Mouse (Mus musculus): ENCODE measurements around the gene Colgalt1. TPM values are rescaled to one million over a fixed set of nuclear protein-coding genes. Genes with fewer than 3 reads are reported as not detected.
A peak's percentile ranks its signal among the peaks of the same experiment; 100 is the strongest.

The Colgalt1 gene
- polyA plus RNA-seq, 1 experiment = 87.0 TPM

GRCm38 (mm10) chr8:71670621-71671548 lies 60.1 kb downstream of the Colgalt1 start:
- no peaks in the 10 kb centered on the region for H3K27me3 ChIP-seq (ENCODE audit: control insufficient read depth, insufficient read depth, insufficient read length)

GRCm38 (mm10) chr8:71671549-71671965 lies 60.8 kb downstream of the Colgalt1 start, which contains the start of gene Unc13a:
Gene Unc13a, minus strand, starts transcription at chr8:71671757.
- TF ChIP-seq MAX (IDR thresholded peaks at IDR 0.05; ENCODE audit: low read depth) = no peak
- TF ChIP-seq TCF3 (IDR thresholded peaks at IDR 0.05; ENCODE audit: insufficient read length, low read depth) = peak; percentile 6
- peak; percentile 85 for TF ChIP-seq REST (IDR thresholded peaks at IDR 0.05; ENCODE audit: insufficient read depth, insufficient read length)
- TF ChIP-seq POLR2AphosphoS2 (IDR thresholded peaks at IDR 0.05; ENCODE audit: insufficient read length, low read depth) = no peak
- no peak for TF ChIP-seq CEBPB (IDR thresholded peaks at IDR 0.05; ENCODE audit: insufficient read depth, poor library complexity, severe bottlenecking)
- TF ChIP-seq MYOD1 (IDR thresholded peaks at IDR 0.05; ENCODE audit: control insufficient read depth in 1 of 3, insufficient read length in 2 of 3, low read depth in 2 of 3) = no peak
- no peak for TF ChIP-seq TCF12 (IDR thresholded peaks at IDR 0.05; ENCODE audit: insufficient read depth, poor library complexity, severe bottlenecking)
- no peak for TF ChIP-seq E2F4 (IDR thresholded peaks at IDR 0.05; ENCODE audit: insufficient read depth)
- TF ChIP-seq USF1 (IDR thresholded peaks at IDR 0.05; ENCODE audit: low read depth) = peak; percentile 24
- peak in 1 of 3 experiments; percentile 27 for TF ChIP-seq MYOG (IDR thresholded peaks at IDR 0.05; ENCODE audit: control insufficient read depth in 1 of 3, insufficient read depth in 1 of 3, insufficient read length in 2 of 3, low read depth in 2 of 3)
- no peak for TF ChIP-seq POLR2A (IDR thresholded peaks at IDR 0.05; ENCODE audit: insufficient read length, low read depth)
- TF ChIP-seq SRF (IDR thresholded peaks at IDR 0.05; ENCODE audit: control insufficient read depth, insufficient read length, low read depth) = no peak
- H3K27me3 ChIP-seq (ENCODE audit: control insufficient read depth, insufficient read depth, insufficient read length) = no peaks in the 10 kb centered on the region
- no peaks in the 10 kb centered on the region for H3K79me2 ChIP-seq (ENCODE audit: control insufficient read depth, insufficient read depth)
- H3K36me3 ChIP-seq (ENCODE audit: control insufficient read depth, insufficient read depth) = no peaks in the 10 kb centered on the region
- H3K4me2 ChIP-seq (ENCODE audit: low read depth) = peak within 1 kb of the TSS; percentile 85
- H3K4me3 ChIP-seq = peak within 1 kb of the TSS; percentile 44
- H3ac ChIP-seq (ENCODE audit: control insufficient read depth, insufficient read length) = no peak within 1 kb of the TSS

More at GRCm38 (mm10) chr8:71670621-71671548, 60.1 kb downstream of the Colgalt1 start:
- H3K4me3 ChIP-seq = peak overlapping the region; percentile 44
- no peaks in the 10 kb centered on the region for H3K79me2 ChIP-seq (ENCODE audit: control insufficient read depth, insufficient read depth)
- no peak for TF ChIP-seq TCF3 (IDR thresholded peaks at IDR 0.05; ENCODE audit: insufficient read length, low read depth)
- TF ChIP-seq TCF12 (IDR thresholded peaks at IDR 0.05; ENCODE audit: insufficient read depth, poor library complexity, severe bottlenecking) = no peak
- TF ChIP-seq POLR2AphosphoS2 (IDR thresholded peaks at IDR 0.05; ENCODE audit: insufficient read length, low read depth) = no peak
- no peak for TF ChIP-seq SRF (IDR thresholded peaks at IDR 0.05; ENCODE audit: control insufficient read depth, insufficient read length, low read depth)
- TF ChIP-seq MYOD1 (IDR thresholded peaks at IDR 0.05; ENCODE audit: control insufficient read depth in 1 of 3, insufficient read length in 2 of 3, low read depth in 2 of 3) = no peak
- TF ChIP-seq MYOG (IDR thresholded peaks at IDR 0.05; ENCODE audit: control insufficient read depth in 1 of 3, insufficient read depth in 1 of 3, insufficient read length in 2 of 3, low read depth in 2 of 3) = no peak
- TF ChIP-seq MAX (IDR thresholded peaks at IDR 0.05; ENCODE audit: low read depth) = no peak
- TF ChIP-seq CEBPB (IDR thresholded peaks at IDR 0.05; ENCODE audit: insufficient read depth, poor library complexity, severe bottlenecking) = no peak
- TF ChIP-seq REST (IDR thresholded peaks at IDR 0.05; ENCODE audit: insufficient read depth, insufficient read length) = no peak
- peak; percentile 16 for TF ChIP-seq E2F4 (IDR thresholded peaks at IDR 0.05; ENCODE audit: insufficient read depth)
- peak; percentile 13 for TF ChIP-seq POLR2A (IDR thresholded peaks at IDR 0.05; ENCODE audit: insufficient read length, low read depth)
- TF ChIP-seq USF1 (IDR thresholded peaks at IDR 0.05; ENCODE audit: low read depth) = no peak
- H3K4me2 ChIP-seq (ENCODE audit: low read depth) = peak overlapping the region; percentile 85
- H3K36me3 ChIP-seq (ENCODE audit: control insufficient read depth, insufficient read depth) = no peaks in the 10 kb centered on the region
- no peak overlapping the region for H3ac ChIP-seq (ENCODE audit: control insufficient read depth, insufficient read length)

DNA sequence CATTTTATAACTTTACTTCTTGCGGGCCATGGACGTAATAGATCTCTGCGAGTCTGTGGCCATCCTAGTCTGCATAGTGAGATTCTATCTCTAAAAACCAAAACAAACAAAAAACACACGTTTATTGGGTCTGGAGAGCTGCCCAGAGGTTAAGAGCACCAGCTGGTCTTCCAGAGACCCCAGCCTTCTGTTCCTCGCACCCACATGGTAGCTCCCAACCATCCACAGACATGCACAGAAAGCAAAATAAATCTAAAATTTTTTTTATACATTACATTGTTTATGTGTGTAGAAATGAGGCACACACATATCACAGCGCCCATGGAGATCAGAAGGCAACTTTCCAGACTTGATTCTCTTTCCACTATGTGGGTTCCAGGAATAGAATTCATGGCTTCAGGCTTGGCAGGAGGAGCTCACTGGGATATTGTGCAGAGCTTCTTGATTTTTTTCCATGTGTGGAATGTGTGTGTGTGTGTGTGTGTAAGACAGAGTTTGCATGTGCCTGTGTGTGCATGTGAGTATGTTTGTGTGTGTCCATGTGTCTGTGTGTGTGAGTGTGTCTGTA lies 61.5 kb downstream of the Colgalt1 start:
- Histone ChIP-seq H3K79me2 (ENCODE audit: control insufficient read depth, insufficient read depth) (no peaks in the 10 kb centered on the region), H3ac (ENCODE audit: control insufficient read depth, insufficient read length) (no peak overlapping the region), H3K4me3 (peak overlapping the region; percentile 44), H3K27me3 (ENCODE audit: control insufficient read depth, insufficient read depth, insufficient read length) (no peaks in the 10 kb centered on the region), H3K4me2 (ENCODE audit: low read depth) (peak overlapping the region; percentile 85), H3K36me3 (ENCODE audit: control insufficient read depth, insufficient read depth) (no peaks in the 10 kb centered on the region)
- TF ChIP-seq E2F4 (IDR thresholded peaks at IDR 0.05; ENCODE audit: insufficient read depth) (no peak), POLR2AphosphoS2 (IDR thresholded peaks at IDR 0.05; ENCODE audit: insufficient read length, low read depth) (no peak), REST (IDR thresholded peaks at IDR 0.05; ENCODE audit: insufficient read depth, insufficient read length) (no peak), MAX (IDR thresholded peaks at IDR 0.05; ENCODE audit: low read depth) (no peak), SRF (IDR thresholded peaks at IDR 0.05; ENCODE audit: control insufficient read depth, insufficient read length, low read depth) (no peak), CEBPB (IDR thresholded peaks at IDR 0.05; ENCODE audit: insufficient read depth, poor library complexity, severe bottlenecking) (no peak), MYOD1 (IDR thresholded peaks at IDR 0.05; ENCODE audit: control insufficient read depth in 1 of 3, insufficient read length in 2 of 3, low read depth in 2 of 3) (no peak), TCF3 (IDR thresholded peaks at IDR 0.05; ENCODE audit: insufficient read length, low read depth) (no peak), POLR2A (IDR thresholded peaks at IDR 0.05; ENCODE audit: insufficient read length, low read depth) (no peak), MYOG (IDR thresholded peaks at IDR 0.05; ENCODE audit: control insufficient read depth in 1 of 3, insufficient read depth in 1 of 3, insufficient read length in 2 of 3, low read depth in 2 of 3) (no peak), USF1 (IDR thresholded peaks at IDR 0.05; ENCODE audit: low read depth) (no peak), TCF12 (IDR thresholded peaks at IDR 0.05; ENCODE audit: insufficient read depth, poor library complexity, severe bottlenecking) (no peak)

GRCm38 (mm10) chr8:71674071-71674470 lies 63.3 kb downstream of the Colgalt1 start:
- Histone ChIP-seq H3K79me2 (ENCODE audit: control insufficient read depth, insufficient read depth) (no peaks in the 10 kb centered on the region), H3K4me2 (ENCODE audit: low read depth) (no peak overlapping the region), H3K36me3 (ENCODE audit: control insufficient read depth, insufficient read depth) (no peaks in the 10 kb centered on the region), H3K27me3 (ENCODE audit: control insufficient read depth, insufficient read depth, insufficient read length) (no peaks in the 10 kb centered on the region), H3ac (ENCODE audit: control insufficient read depth, insufficient read length) (no peak overlapping the region), H3K4me3 (no peak overlapping the region)
- TF ChIP-seq SRF (IDR thresholded peaks at IDR 0.05; ENCODE audit: control insufficient read depth, insufficient read length, low read depth) (no peak), POLR2A (IDR thresholded peaks at IDR 0.05; ENCODE audit: insufficient read length, low read depth) (no peak)

Other genes with a start within 250 kb of the Colgalt1 start
- gene Use1, start 244.2 kb upstream of the Colgalt1 start, polyA plus RNA-seq (2012; fragmentation: generic; extraction: Trizol) = 180 TPM
- 15.2 TPM for gene Ocel1, start 239.7 kb upstream of the Colgalt1 start, polyA plus RNA-seq (2012; fragmentation: generic; extraction: Trizol)
- gene Nr2f6, start 229.0 kb upstream of the Colgalt1 start, polyA plus RNA-seq (2012; fragmentation: generic; extraction: Trizol) = 62.3 TPM
- gene Ushbp1, start 215.2 kb upstream of the Colgalt1 start, polyA plus RNA-seq (2012; fragmentation: generic; extraction: Trizol) = 0.02 TPM
- gene Babam1, start 214.1 kb upstream of the Colgalt1 start, polyA plus RNA-seq (2012; fragmentation: generic; extraction: Trizol) = 108 TPM
- 1.3 TPM for gene Ankle1, start 205.0 kb upstream of the Colgalt1 start, polyA plus RNA-seq (2012; fragmentation: generic; extraction: Trizol)
- 67.0 TPM for gene Abhd8, start 147.3 kb upstream of the Colgalt1 start, polyA plus RNA-seq (2012; fragmentation: generic; extraction: Trizol)
- gene Mrpl34, start 146.0 kb upstream of the Colgalt1 start, polyA plus RNA-seq (2012; fragmentation: generic; extraction: Trizol) = 79.0 TPM
- 117 TPM for gene Dda1, start 141.8 kb upstream of the Colgalt1 start, polyA plus RNA-seq (2012; fragmentation: generic; extraction: Trizol)
- 27.5 TPM for gene Ano8, start 125.0 kb upstream of the Colgalt1 start, polyA plus RNA-seq (2012; fragmentation: generic; extraction: Trizol)
- 17.5 TPM for gene Gtpbp3, start 122.9 kb upstream of the Colgalt1 start, polyA plus RNA-seq (2012; fragmentation: generic; extraction: Trizol)
- 0.18 TPM for gene Plvap, start 99.2 kb upstream of the Colgalt1 start, polyA plus RNA-seq (2012; fragmentation: generic; extraction: Trizol)
- 0.04 TPM for gene Ccdc194, start 85.3 kb upstream of the Colgalt1 start, polyA plus RNA-seq (2012; fragmentation: generic; extraction: Trizol)
- 33.9 TPM for gene Bst2, start 73.5 kb upstream of the Colgalt1 start, polyA plus RNA-seq (2012; fragmentation: generic; extraction: Trizol)
- gene Mvb12a, start 68.1 kb upstream of the Colgalt1 start, polyA plus RNA-seq (2012; fragmentation: generic; extraction: Trizol) = 61.5 TPM
- gene Tmem221, start 52.1 kb upstream of the Colgalt1 start, polyA plus RNA-seq (2012; fragmentation: generic; extraction: Trizol) = 0.20 TPM
- gene Nxnl1, start 44.4 kb upstream of the Colgalt1 start, polyA plus RNA-seq (2012; fragmentation: generic; extraction: Trizol) = 0.04 TPM
- gene Slc27a1, start 42.1 kb upstream of the Colgalt1 start, polyA plus RNA-seq (2012; fragmentation: generic; extraction: Trizol) = 33.9 TPM
- gene Pgls, start 18.8 kb upstream of the Colgalt1 start, polyA plus RNA-seq (2012; fragmentation: generic; extraction: Trizol) = 248 TPM
- 2.9 TPM for gene Fam129c, start 13.3 kb upstream of the Colgalt1 start, polyA plus RNA-seq (2012; fragmentation: generic; extraction: Trizol)
- 4.6 TPM for gene Unc13a, start 60.8 kb downstream of the Colgalt1 start, polyA plus RNA-seq (2012; fragmentation: generic; extraction: Trizol)
- gene Jak3, start 65.3 kb downstream of the Colgalt1 start, polyA plus RNA-seq (2012; fragmentation: generic; extraction: Trizol) = 1.5 TPM
- gene Insl3, start 78.2 kb downstream of the Colgalt1 start, polyA plus RNA-seq (2012; fragmentation: generic; extraction: Trizol) = 0.13 TPM
- 0.01 TPM for gene B3gnt3, start 90.8 kb downstream of the Colgalt1 start, polyA plus RNA-seq (2012; fragmentation: generic; extraction: Trizol)
- gene Fcho1, start 114.7 kb downstream of the Colgalt1 start, polyA plus RNA-seq (2012; fragmentation: generic; extraction: Trizol) = not detected

Data from myocyte (in vitro differentiated cells).